Mouse (Mus musculus) embryonic facial prominence, embryonic 10.5 days (tissue): ENCODE measurements around the gene Vps9d1. TPM values are rescaled to one million over a fixed set of nuclear protein-coding genes. Genes with fewer than 3 reads are reported as not detected.
"Not testable (repeated sequence)": the region's sequence is repeated elsewhere in the genome, so short reads cannot be mapped to it uniquely, and the experiment has no call there.

Experiments used
- DNase-seq: peaks from one replicate; pipeline ENCODE4 v3.0.0-alpha.2; 2017; ENCODE audit warnings: low spot score
- H3K27ac ChIP-seq: fragments of 300-500 bp; sonication (generic); replicated peaks from 2 replicates; pipeline ENCODE4 v1.5.1; 2016; ENCODE audit warnings: mild to moderate bottlenecking
- H3K27me3 ChIP-seq: fragments of 300-500 bp; sonication (generic); replicated peaks from 2 replicates; pipeline ENCODE4 v1.6.1; 2016; ENCODE audit warnings: low read depth, mild to moderate bottlenecking; ENCODE audit not compliant: poor library complexity, severe bottlenecking
- H3K36me3 ChIP-seq: fragments of 300-500 bp; sonication (generic); replicated peaks from 2 replicates; pipeline ENCODE4 v1.6.1; 2016; ENCODE audit warnings: mild to moderate bottlenecking, moderate library complexity
- H3K4me1 ChIP-seq: fragments of 300-500 bp; sonication (generic); 2 replicates; pipeline ENCODE4 v1.6.1; 2016
- H3K4me3 ChIP-seq: fragments of 300-500 bp; sonication (generic); 2 replicates; pipeline ENCODE4 v1.5.1; 2016; ENCODE audit warnings: mild to moderate bottlenecking, moderate library complexity
- H3K9me3 ChIP-seq: fragments of 300-500 bp; sonication (generic); 2 replicates; pipeline ENCODE4 v1.6.1; 2016; ENCODE audit warnings: mild to moderate bottlenecking
- WGBS: fragments of 180-500 bp; shearing (Covaris S2); methylation state at CpG from one replicate; pipeline ENCODE4 v1.1.7; 2016; 5-methylcytosine and 5-hydroxymethylcytosine counted together
- polyA plus RNA-seq: library from polyadenylated mRNA; unstranded; fragments of >200 nt; fragmentation: Nextera tagmentation; extraction: Ambion mirVana; gene quantifications from 2 replicates; pipeline ENCODE4 v1.2.1, GENCODE M21; 2016

The Vps9d1 gene
- polyA plus RNA-seq, 1 experiment from 2014 or later, result 25.1 TPM

- peaks cover 24% of the 10 kb centered on the region for H3K4me1 ChIP-seq
- H3K27me3 ChIP-seq, result peaks cover 33% of the 10 kb centered on the region
- WGBS, result 88% methylated on average over 11 of the region's 11 CpGs
- DNase-seq, H3K9me3 ChIP-seq, H3K4me3 ChIP-seq, H3K27ac ChIP-seq: not testable (repeated sequence)
- peaks cover 48% of the 10 kb centered on the region for H3K36me3 ChIP-seq
Measured at GRCm38 (mm10) chr8:123230326-123230725, 23.8 kb downstream of the Vps9d1 start.

DNA sequence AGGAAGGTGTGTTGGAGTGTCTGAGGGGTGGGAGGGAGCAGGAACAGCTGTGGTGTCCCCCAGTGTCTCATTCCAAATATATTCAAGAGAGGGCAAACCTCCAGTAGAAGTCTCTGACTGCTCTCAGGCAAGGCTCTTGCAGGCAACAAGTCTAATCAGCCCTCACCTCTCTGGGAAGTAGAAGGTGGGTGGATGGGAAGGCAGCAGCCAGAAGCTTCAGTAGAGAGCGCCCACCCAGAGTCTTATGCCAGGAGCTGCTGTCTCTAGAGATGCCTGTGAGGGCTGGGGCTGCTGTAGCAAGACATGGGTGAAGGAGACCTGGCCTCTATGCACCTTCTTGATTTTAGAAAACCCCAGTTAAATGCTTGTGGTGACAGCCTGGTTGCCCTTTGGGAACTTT, 25.7 kb downstream of the Vps9d1 start:
- DNase-seq, result no peak
- WGBS, result 97% methylated on average over 1 of the region's 1 CpGs
- Histone ChIP-seq H3K9me3 (no peaks in the 10 kb centered on the region), H3K27me3 (peaks cover 14% of the 10 kb centered on the region), H3K4me1 (peaks cover 21% of the 10 kb centered on the region), H3K36me3 (peaks cover 48% of the 10 kb centered on the region), H3K27ac (no peak overlapping the region), H3K4me3 (no peak overlapping the region)

DNA sequence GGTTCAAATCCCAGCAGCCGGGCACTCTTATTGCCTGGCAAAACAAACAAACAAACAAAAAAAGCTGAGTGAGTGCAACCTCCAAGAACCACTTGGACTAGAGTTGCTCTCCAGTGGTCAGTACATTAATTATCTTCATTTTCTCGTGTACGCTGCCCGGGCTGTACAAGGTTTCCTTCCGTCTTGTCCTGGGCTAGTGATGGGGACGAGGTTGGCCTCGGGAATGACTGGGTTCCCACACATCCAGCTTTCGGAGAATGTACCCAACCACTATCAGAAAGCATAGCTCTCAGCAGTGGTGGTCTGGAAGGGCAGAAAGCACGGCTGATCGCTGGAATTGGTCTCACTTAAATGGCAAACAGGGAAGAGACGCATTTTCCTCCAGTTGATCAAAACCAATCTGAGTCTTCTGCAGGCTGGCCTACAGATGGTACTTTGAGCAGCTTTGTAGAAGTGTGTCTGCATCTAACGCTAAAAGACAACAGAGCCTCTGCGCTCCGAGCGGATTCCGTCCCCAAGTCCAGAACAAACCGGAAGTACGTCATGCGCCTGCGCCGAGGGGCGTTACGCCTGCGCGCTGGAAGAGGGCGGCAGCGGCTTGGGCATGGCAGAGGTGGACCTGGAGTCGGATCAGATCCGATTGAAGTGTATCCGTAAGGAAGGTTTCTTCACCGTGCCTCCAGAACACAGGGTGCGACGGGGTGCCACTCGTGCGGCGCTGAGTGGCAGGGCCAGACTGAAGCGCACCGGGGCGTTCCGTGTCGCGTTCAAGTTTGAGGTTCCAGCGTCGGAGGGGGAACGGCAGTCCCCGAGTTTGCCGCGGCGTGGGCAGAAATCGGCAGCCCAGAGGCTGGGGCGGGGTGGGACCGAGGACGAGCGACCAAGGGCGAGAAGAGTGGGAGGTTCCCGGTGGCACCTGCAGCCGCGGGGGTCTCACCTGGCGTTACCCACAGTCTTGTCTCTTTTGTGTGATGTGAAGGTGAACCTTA, 29.6 kb downstream of the Vps9d1 start, which contains the start of gene Cdk10:
Gene Cdk10, plus strand, starts transcription at position 565 of the 989 bp plus-strand sequence.
- Histone ChIP-seq H3K4me1 (peaks cover 16% of the 10 kb centered on the region), H3K4me3 (peak within 1 kb of the TSS; percentile 72), H3K27me3 (no peaks in the 10 kb centered on the region), H3K36me3 (peaks cover 33% of the 10 kb centered on the region), H3K9me3 (no peaks in the 10 kb centered on the region), H3K27ac (peak within 1 kb of the TSS; percentile 85)
- DNase-seq, result peak; percentile 95
- 4% methylated on average over 59 of the region's 59 CpGs for WGBS

GRCm38 (mm10) chr8:123220917-123221316, 33.2 kb downstream of the Vps9d1 start:
- Histone ChIP-seq H3K4me1 (peaks cover 16% of the 10 kb centered on the region), H3K27ac (no peak overlapping the region), H3K9me3 (no peaks in the 10 kb centered on the region), H3K36me3 (no peaks in the 10 kb centered on the region), H3K27me3 (no peaks in the 10 kb centered on the region), H3K4me3 (no peak overlapping the region)
- whole genome bisulfite sequencing, result 96% methylated on average over 1 of the region's 1 CpGs
- DNase-seq, result no peak

DNA sequence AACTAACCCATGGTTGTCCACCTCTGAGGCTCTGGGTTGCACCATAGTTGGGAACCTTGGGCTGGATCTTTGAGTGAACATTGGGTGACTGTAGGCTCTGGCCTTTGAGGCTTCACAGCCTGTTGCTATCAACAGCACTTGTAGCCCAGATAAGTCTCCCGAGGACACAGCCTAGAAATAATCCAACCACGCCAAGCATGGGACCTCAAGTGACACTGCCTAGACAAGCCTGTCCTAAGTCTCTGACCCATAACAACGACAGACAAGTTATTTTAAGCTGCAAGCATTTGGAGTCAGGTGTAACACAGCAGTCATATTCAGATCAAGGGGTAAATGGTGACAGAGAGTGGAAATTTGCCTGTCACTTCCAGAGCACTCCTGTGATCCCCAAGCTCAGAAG, 38.7 kb downstream of the Vps9d1 start:
- WGBS, result 84% methylated on average over 3 of the region's 3 CpGs
- Histone ChIP-seq H3K9me3 (no peaks in the 10 kb centered on the region), H3K27ac (no peak overlapping the region), H3K4me1 (peaks cover 30% of the 10 kb centered on the region), H3K36me3 (0 out of 2 replicates have a peak, but pooled peaks cover 1% of the 10 kb centered on the region), H3K4me3 (no peak overlapping the region), H3K27me3 (no peaks in the 10 kb centered on the region; the same call in 1 of the 2 replicates)
- DNase-seq, result no peak

DNA sequence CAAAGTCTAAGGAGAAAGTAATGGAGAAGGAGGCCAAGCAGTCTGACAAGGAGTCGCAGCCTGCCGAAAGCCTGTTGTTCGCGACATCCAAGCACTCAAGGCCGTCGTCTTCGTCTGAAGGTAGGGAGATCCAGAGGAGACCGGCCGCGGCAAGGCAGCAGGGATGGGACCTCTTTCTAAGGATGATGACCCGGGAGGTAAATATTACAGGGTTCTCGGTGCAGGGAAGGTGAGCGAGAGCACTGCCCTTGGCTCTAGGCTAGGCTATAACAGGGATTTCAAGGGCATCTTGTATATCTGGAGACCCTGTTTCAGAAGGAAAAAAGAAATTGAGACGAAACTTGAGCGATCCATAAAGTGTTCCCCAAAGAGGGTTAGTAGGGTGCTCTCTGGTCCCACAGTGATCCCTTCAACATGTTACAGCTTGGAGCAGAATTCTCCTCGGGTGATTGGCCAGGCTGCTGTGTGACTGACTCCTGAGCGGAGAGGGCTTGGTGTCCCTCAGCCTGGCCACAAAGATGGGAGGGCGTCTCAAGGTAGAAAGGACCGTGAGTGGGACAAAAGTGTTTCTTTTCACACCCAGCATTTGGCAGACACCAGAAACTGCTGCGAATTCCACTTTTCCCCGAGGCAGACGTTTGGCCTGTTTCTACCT, 40.9 kb downstream of the Vps9d1 start:
- Histone ChIP-seq H3K36me3 (peaks cover 23% of the 10 kb centered on the region), H3K4me3 (peak overlapping the region; percentile 99), H3K9me3 (no peaks in the 10 kb centered on the region), H3K4me1 (peaks cover 30% of the 10 kb centered on the region), H3K27me3 (no peaks in the 10 kb centered on the region; the same call in 1 of the 2 replicates), H3K27ac (peak overlapping the region; percentile 90)
- DNase-seq, result no peak
- WGBS, result 25% methylated on average over 22 of the region's 22 CpGs

DNA sequence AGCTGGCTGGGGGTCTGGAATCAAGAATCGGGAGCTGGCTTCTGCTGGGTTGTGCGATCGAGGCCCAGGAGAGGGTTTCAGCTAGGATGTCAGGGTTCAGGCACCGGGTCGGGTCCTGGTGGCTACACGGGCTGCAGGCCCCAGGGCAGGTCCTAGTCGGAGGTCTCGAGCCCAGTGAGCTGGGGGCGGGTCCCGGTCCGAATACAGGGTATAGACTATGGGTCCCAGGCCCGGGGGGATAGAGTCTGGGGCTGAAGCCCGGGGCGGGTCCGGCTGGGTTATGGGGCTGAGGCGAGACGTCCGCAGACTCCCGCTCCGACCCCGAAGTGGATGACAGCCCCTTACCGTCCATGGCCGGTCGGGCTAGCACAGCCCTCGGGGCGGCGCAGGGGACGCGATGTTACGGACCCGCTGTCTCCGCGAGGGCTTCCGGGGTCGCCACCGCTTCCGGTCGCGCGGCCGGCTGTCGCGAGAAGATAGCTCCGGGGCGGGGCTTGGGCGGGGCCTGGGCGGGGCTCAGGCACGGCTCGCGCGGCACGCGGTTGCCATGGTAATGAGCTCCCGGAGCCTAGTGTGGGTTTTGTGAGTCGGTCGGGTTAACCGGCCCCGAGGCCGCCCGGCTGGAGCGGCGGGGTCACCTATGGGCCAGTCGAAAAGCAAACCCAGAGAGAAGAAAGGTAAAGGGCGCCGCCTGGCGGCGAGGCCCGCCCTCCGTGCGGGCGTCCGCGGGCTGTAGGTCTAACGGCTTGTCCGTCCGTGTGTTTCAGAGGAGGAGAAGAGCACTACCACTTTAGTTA, 41.6 kb downstream of the Vps9d1 start, which contains the start of the genes Chmp1a and Spata33:
Gene Chmp1a, minus strand, starts transcription at position 443 of the 797 bp plus-strand sequence.
Gene Spata33, plus strand, starts transcription at position 512 of the 797 bp plus-strand sequence.
- H3K27me3 ChIP-seq, result no peaks in the 10 kb centered on the region; the same call in 1 of the 2 replicates
- peaks cover 30% of the 10 kb centered on the region for H3K4me1 ChIP-seq
- peak; percentile 99 for DNase-seq
- WGBS, result under 1% methylated on average over 76 of the region's 76 CpGs
- H3K27ac ChIP-seq, result peak within 1 kb of the TSS; percentile 90
- peak within 1 kb of the TSS; percentile 99 for H3K4me3 ChIP-seq
- H3K36me3 ChIP-seq, result peaks cover 30% of the 10 kb centered on the region
- no peaks in the 10 kb centered on the region for H3K9me3 ChIP-seq

DNA sequence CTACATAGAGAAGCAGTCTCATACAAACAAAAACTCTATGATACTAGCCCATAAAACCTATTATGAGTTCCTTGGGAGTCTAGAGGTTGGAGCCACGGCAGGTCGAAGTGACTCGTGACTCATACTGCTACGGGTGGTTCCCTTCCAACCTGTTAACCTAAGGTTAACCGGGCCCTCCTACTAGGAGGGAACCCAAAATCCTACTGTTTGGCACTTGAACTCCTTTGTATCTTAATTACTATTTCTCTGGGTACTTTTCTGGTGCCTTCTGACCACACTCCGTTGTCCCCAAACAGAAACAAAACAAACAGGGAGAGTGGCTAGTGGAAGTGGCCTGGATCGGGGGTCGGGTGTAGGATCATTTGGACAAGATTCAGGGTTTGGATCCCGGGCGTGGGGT, 42.3 kb downstream of the Vps9d1 start:
- Histone ChIP-seq H3K27me3 (no peaks in the 10 kb centered on the region; the same call in 1 of the 2 replicates), H3K4me1 (peaks cover 30% of the 10 kb centered on the region), H3K27ac (peak overlapping the region; percentile 90), H3K36me3 (peaks cover 37% of the 10 kb centered on the region), H3K4me3 (peak overlapping the region; percentile 99), H3K9me3 (no peaks in the 10 kb centered on the region)
- 52% methylated on average over 10 of the region's 10 CpGs for WGBS
- DNase-seq, result no peak

GRCm38 (mm10) chr8:123203571-123203970, 50.6 kb downstream of the Vps9d1 start:
- H3K9me3 ChIP-seq, result no peaks in the 10 kb centered on the region
- WGBS, result 89% methylated on average over 3 of the region's 3 CpGs
- no peaks in the 10 kb centered on the region for H3K27me3 ChIP-seq
- no peak overlapping the region for H3K4me3 ChIP-seq
- no peaks in the 10 kb centered on the region for H3K4me1 ChIP-seq
- no peak for DNase-seq
- H3K27ac ChIP-seq, result no peak overlapping the region
- peaks cover 48% of the 10 kb centered on the region for H3K36me3 ChIP-seq

DNA sequence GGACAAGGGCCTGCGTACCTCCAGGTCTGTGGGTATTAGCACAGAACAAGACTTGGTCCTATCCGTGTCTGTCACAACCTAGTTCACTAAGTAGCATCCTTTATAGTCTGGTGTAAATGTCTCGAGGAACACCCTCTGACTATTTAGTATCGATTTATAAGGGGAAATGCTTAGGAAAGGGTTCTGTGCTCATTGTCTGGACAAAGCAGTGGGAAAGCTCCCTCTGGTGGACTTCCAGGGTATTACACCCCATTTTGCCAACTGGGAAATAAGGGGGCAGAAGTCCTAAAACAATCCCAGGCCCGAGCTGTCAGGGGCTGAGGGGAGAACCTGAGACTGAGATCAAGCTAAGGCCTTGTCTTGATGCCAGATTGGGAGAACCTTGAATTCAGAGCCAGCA, 51.9 kb downstream of the Vps9d1 start:
- Histone ChIP-seq H3K27ac (peak overlapping the region; percentile 14; the same call in 1 of the 2 replicates), H3K4me3 (no peak overlapping the region), H3K4me1 (no peaks in the 10 kb centered on the region), H3K36me3 (peaks cover 35% of the 10 kb centered on the region), H3K9me3 (no peaks in the 10 kb centered on the region), H3K27me3 (no peaks in the 10 kb centered on the region)
- DNase-seq, result peak; percentile 84
- WGBS, result 36% methylated on average over 5 of the region's 5 CpGs

GRCm38 (mm10) chr8:123199864-123200263, 54.3 kb downstream of the Vps9d1 start:
- Histone ChIP-seq H3K27me3 (no peaks in the 10 kb centered on the region), H3K27ac (no peak overlapping the region), H3K4me3 (no peak overlapping the region), H3K36me3 (peaks cover 14% of the 10 kb centered on the region), H3K9me3 (no peaks in the 10 kb centered on the region), H3K4me1 (no peaks in the 10 kb centered on the region)
- 82% methylated on average over 14 of the region's 14 CpGs for WGBS
- no peak for DNase-seq

DNA sequence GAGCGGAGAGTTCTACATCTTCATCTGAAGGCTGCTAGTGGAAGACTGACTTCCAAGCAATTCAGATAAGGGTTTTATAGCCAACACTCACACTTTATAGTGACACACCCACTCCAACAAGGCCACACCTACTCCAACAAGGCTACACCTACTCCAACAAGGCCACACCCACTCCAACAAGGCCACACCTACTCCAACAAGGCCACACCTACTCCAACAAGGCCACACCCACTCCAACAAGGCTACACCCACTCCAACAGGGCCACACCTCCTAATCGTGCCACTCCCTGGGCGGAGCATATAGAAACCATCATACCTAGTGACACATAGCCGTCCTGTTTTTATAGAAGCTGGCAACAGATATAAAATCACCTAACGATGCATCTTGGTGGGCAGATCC, 57.1 kb downstream of the Vps9d1 start:
- 79% methylated on average over 5 of the region's 5 CpGs for WGBS

More for the DNA sequence above, 57.1 kb downstream of the Vps9d1 start:
- not testable (repeated sequence) for H3K4me1 ChIP-seq, H3K36me3 ChIP-seq, H3K27me3 ChIP-seq, H3K4me3 ChIP-seq, DNase-seq, H3K27ac ChIP-seq, H3K9me3 ChIP-seq
